Mouse (Mus musculus) embryonic facial prominence, embryonic 11.5 days (tissue): ENCODE data around the gene Col4a2. TPM values are rescaled to one million over a fixed set of nuclear protein-coding genes. Genes with fewer than 3 reads are reported as not detected.

Experiments
- ATAC-seq: fragments of 200-750 bp; cut with Nextera tagmentation; replicated peaks from 2 replicates; pipeline ENCODE4 v1.8.0; 2017; ENCODE audit warnings: low read depth; ENCODE audit not compliant: insufficient number of reproducible peaks, low FRiP score, low TSS enrichment
- DNase-seq: peaks from one replicate; pipeline ENCODE4 v3.0.0-alpha.2; 2015; ENCODE audit warnings: low spot score
- H3K27ac ChIP-seq: fragments of 300-500 bp; sonication (generic); replicated peaks from 2 replicates; pipeline ENCODE4 v1.5.1; 2014; ENCODE audit warnings: mild to moderate bottlenecking, low read depth, low read length, control low read depth
- H3K27me3 ChIP-seq: fragments of 300-500 bp; sonication (generic); 2 replicates; pipeline ENCODE4 v1.6.1; 2014; ENCODE audit warnings: mild to moderate bottlenecking, low read length, moderate library complexity, mixed read lengths; ENCODE audit not compliant: control insufficient read depth, insufficient read depth
- H3K36me3 ChIP-seq: fragments of 300-500 bp; sonication (generic); replicated peaks from 2 replicates; pipeline ENCODE4 v1.6.1; 2014; ENCODE audit warnings: low read depth, mild to moderate bottlenecking, low read length, moderate library complexity, mixed read lengths; ENCODE audit not compliant: control insufficient read depth, insufficient read depth
- H3K4me1 ChIP-seq: fragments of 300-500 bp; sonication (generic); 2 replicates; pipeline ENCODE4 v1.6.1; 2014; ENCODE audit warnings: low read length, mixed read lengths; ENCODE audit not compliant: control insufficient read depth, insufficient read depth
- H3K4me2 ChIP-seq: fragments of 300-500 bp; sonication (generic); 2 replicates; pipeline ENCODE4 v1.6.1; 2014; ENCODE audit warnings: low read depth, mild to moderate bottlenecking, control low read depth, low read length, moderate library complexity
- H3K4me3 ChIP-seq: fragments of 300-500 bp; sonication (generic); 2 replicates; pipeline ENCODE4 v1.5.1; 2014; ENCODE audit warnings: low read depth, low read length, control low read depth
- H3K9ac ChIP-seq: fragments of 300-500 bp; sonication (generic); replicated peaks from 2 replicates; pipeline ENCODE4 v1.6.1; 2014; ENCODE audit warnings: mild to moderate bottlenecking, control low read depth, low read length
- H3K9me3 ChIP-seq: fragments of 300-500 bp; sonication (generic); replicated peaks from 2 replicates; pipeline ENCODE4 v1.6.1; 2016; ENCODE audit warnings: mild to moderate bottlenecking, low read length, inconsistent platforms, mixed read lengths; ENCODE audit not compliant: control insufficient read depth
- WGBS: fragments of 180-500 bp; shearing (Covaris S2); extraction: QIAGEN DNeasy Blood & Tissue Kit; methylation state at CpG from one replicate; pipeline ENCODE4 v1.1.7; 2014; 5-methylcytosine and 5-hydroxymethylcytosine counted together
- polyA plus RNA-seq: library from polyadenylated mRNA; unstranded; fragments of >200 nt; fragmentation: Nextera tagmentation; extraction: Ambion mirVana; gene quantifications from 2 replicates; pipeline ENCODE4 v1.2.1, GENCODE M21; 2014

Col4a2 gene
- polyA plus RNA-seq, 1 experiment from 2014 or later = 26.7 TPM

DNA sequence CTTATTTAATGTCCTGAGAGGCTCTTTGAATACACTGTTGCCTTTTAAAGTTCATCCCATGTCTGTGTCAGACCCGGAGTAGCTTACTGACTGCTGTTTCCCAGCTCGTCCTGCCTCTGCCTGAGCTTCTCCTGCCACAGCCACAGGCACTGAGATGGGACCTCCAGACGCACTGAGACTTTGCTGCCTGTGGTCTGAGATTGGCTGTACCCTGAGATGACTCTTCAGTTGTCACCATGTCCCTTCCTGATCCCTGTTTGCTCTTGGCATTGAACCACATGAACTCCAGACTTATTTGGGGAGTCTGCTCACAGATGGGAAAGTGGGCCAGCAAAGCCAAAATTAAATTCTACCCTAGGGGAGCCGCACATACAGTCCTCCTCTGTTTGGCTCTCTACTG, 54.1 kb downstream of the Col4a2 start:
- 66% methylated on average over 4 of the region's 4 CpGs for WGBS
- Histone ChIP-seq H3K27me3 (no peaks in the 10 kb centered on the region), H3K4me2 (no peak overlapping the region), H3K9me3 (no peaks in the 10 kb centered on the region), H3K9ac (no peak overlapping the region), H3K36me3 (no peaks in the 10 kb centered on the region), H3K4me1 (peaks cover 9% of the 10 kb centered on the region), H3K4me3 (no peak overlapping the region), H3K27ac (no peak overlapping the region)
- no peak for DNase-seq
- ATAC-seq = no peak

- DNase-seq (no peak), ATAC-seq (no peak)
- H3K9ac ChIP-seq = no peak overlapping the region
- no peak overlapping the region for H3K4me3 ChIP-seq
- no peak overlapping the region for H3K27ac ChIP-seq
- no peaks in the 10 kb centered on the region for H3K27me3 ChIP-seq
- peaks cover 2% of the 10 kb centered on the region; the same call in 1 of the 2 replicates for H3K4me1 ChIP-seq
- H3K9me3 ChIP-seq = no peaks in the 10 kb centered on the region
- no peak overlapping the region for H3K4me2 ChIP-seq
- no peaks in the 10 kb centered on the region for H3K36me3 ChIP-seq
- WGBS = 86% methylated on average over 5 of the region's 5 CpGs
Observed at GRCm38 (mm10) chr8:11367670-11368069, 55.1 kb downstream of the Col4a2 start.

- Histone ChIP-seq H3K36me3 (no peaks in the 10 kb centered on the region), H3K9ac (no peak overlapping the region), H3K27ac (no peak overlapping the region), H3K4me3 (no peak overlapping the region), H3K27me3 (no peaks in the 10 kb centered on the region), H3K4me2 (no peak overlapping the region), H3K4me1 (no peaks in the 10 kb centered on the region), H3K9me3 (no peaks in the 10 kb centered on the region)
- ATAC-seq = no peak
- WGBS = 81% methylated on average over 19 of the region's 19 CpGs
- no peak for DNase-seq
Observed at GRCm38 (mm10) chr8:11369526-11370203, 57.1 kb downstream of the Col4a2 start.

- no peaks in the 10 kb centered on the region for H3K4me1 ChIP-seq
- H3K4me3 ChIP-seq = no peak overlapping the region
- no peak overlapping the region for H3K9ac ChIP-seq
- H3K27ac ChIP-seq = no peak overlapping the region
- 74% methylated on average over 10 of the region's 10 CpGs for WGBS
- DNase-seq (no peak), ATAC-seq (no peak)
- no peaks in the 10 kb centered on the region for H3K27me3 ChIP-seq
- no peak overlapping the region for H3K4me2 ChIP-seq
- H3K36me3 ChIP-seq = no peaks in the 10 kb centered on the region
- H3K9me3 ChIP-seq = no peaks in the 10 kb centered on the region
Observed at GRCm38 (mm10) chr8:11371347-11371746, 58.7 kb downstream of the Col4a2 start.

DNA sequence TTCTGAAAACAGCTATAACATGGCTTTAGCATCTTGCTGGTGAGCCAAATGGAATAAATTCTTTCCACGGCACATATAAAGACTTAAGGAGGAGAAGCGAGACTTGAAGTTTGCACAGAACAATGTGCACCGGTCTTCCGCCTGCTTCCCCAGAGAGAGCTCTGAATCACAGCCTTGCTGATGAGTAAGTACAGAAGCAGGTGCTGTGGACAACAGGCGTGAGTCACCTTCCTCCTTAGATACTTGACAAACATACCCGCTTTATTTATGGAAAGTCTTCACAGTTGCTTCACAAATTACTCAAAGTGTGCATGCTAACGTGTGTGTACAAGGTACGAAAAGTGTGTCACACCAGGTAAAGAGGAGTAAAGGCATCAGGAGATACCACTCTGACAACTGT, 59.5 kb downstream of the Col4a2 start:
- H3K4me3 ChIP-seq = no peak overlapping the region

GRCm38 (mm10) chr8:11373643-11374325, 61.2 kb downstream of the Col4a2 start:
- Histone ChIP-seq H3K27ac (no peak overlapping the region), H3K4me3 (no peak overlapping the region)

More for the DNA sequence above, 59.5 kb downstream of the Col4a2 start:
- WGBS = 93% methylated on average over 8 of the region's 8 CpGs
- no peak overlapping the region for H3K4me2 ChIP-seq
- no peak overlapping the region for H3K27ac ChIP-seq
- no peaks in the 10 kb centered on the region for H3K4me1 ChIP-seq
- no peak overlapping the region for H3K9ac ChIP-seq
- no peaks in the 10 kb centered on the region for H3K36me3 ChIP-seq
- DNase-seq (no peak), ATAC-seq (no peak)
- H3K27me3 ChIP-seq = no peaks in the 10 kb centered on the region
- H3K9me3 ChIP-seq = no peaks in the 10 kb centered on the region

GRCm38 (mm10) chr8:11374326-11375076, 61.9 kb downstream of the Col4a2 start:
- Histone ChIP-seq H3K36me3 (no peaks in the 10 kb centered on the region), H3K9me3 (no peaks in the 10 kb centered on the region), H3K27me3 (no peaks in the 10 kb centered on the region), H3K4me3 (no peak overlapping the region), H3K27ac (no peak overlapping the region), H3K9ac (no peak overlapping the region), H3K4me1 (no peaks in the 10 kb centered on the region), H3K4me2 (no peak overlapping the region)
- DNase-seq (no peak), ATAC-seq (no peak)
- 84% methylated on average over 15 of the region's 15 CpGs for WGBS

More at GRCm38 (mm10) chr8:11373643-11374325, 61.2 kb downstream of the Col4a2 start:
- DNase-seq = no peak
- Histone ChIP-seq H3K4me2 (no peak overlapping the region), H3K27me3 (no peaks in the 10 kb centered on the region), H3K36me3 (no peaks in the 10 kb centered on the region), H3K4me1 (no peaks in the 10 kb centered on the region), H3K9me3 (no peaks in the 10 kb centered on the region), H3K9ac (no peak overlapping the region)
- ATAC-seq = no peak
- WGBS = 92% methylated on average over 15 of the region's 15 CpGs
